Mouse (Mus musculus): ENCODE measurements around the gene Mfap3. TPM values are rescaled to one million over a fixed set of nuclear protein-coding genes. Genes with fewer than 3 reads are reported as not detected.
A peak's percentile ranks its signal among the peaks of the same experiment; 100 is the strongest.
"Not testable (repeated sequence)": the region's sequence is repeated elsewhere in the genome, so short reads cannot be mapped to it uniquely, and the experiment has no call there.

The Mfap3 gene
- polyA plus RNA-seq, 1 experiment from 2014 or later = 41.3 TPM

DNA sequence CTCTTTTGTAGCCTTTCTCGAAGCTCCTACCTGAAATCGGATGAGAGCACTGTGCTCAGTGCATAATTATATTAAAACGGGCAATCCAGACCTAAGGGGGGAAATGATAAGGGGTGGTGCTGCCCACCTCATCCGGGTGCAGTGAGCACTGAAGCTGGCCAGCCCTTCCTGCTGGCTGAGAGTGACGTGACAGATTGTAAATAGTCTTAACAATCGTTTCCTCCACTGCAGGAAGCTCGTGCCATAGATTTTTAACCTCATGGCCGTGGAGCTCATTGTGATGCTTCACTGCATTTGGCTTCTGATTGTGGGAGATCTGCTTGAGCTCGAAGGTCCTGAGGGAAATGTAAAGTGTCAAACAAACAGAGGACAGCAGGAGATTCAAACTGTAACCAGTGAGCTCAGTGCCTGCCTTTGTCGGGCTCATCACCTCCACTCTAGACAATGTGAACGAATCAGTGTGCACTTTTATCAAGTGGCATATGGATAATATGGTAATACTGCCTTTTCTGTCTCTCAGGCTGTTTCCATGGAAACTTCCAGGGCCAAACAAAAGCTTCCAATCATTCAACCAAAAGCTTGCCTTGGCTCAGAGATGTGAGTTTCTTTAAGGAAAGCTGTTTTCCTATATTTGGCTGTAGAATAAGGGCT lies 13.0 kb downstream of the Mfap3 start:
- Histone ChIP-seq H3K4me2 (no peak overlapping the region), H3K36me3 (peaks cover 50% of the 10 kb centered on the region), H3K27ac (0 out of 2 replicates have a peak overlapping the region, but pooled peaks have one; percentile 17), H3K27me3 (no peaks in the 10 kb centered on the region), H3K9me3 (no peaks in the 10 kb centered on the region), H3K4me1 (no peaks in the 10 kb centered on the region), H3K4me3 (no peak overlapping the region), H3K9ac (no peak overlapping the region)
- WGBS = 74% methylated on average over 11 of the region's 11 CpGs
- ATAC-seq (ENCODE audit: insufficient number of reproducible peaks, low FRiP score, low TSS enrichment, low read depth) = no peak

DNA sequence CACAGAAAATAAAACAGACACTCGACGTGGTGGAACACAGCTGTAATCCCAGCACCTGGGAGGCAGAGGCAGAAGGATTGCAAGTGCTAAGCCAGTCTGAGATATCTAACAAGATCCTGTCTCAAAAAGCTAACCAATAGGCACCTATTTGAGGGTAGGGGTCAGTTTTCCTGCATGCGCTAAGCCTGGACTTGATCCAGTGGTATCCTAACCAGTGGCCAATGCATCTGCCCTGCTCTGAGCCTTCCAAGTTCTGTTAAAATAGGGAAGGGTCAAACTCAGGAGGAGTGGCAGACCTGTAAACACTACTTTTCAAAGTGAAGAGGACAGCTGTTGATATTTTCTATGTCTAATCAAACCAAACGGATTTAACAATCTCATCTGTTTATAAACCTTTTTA lies 13.8 kb downstream of the Mfap3 start:
- Histone ChIP-seq H3K9ac (no peak overlapping the region), H3K4me3 (no peak overlapping the region), H3K27ac (no peak overlapping the region), H3K4me1 (no peaks in the 10 kb centered on the region), H3K4me2 (no peak overlapping the region), H3K27me3 (no peaks in the 10 kb centered on the region), H3K36me3 (peaks cover 50% of the 10 kb centered on the region), H3K9me3 (no peaks in the 10 kb centered on the region)
- 87% methylated on average over 4 of the region's 4 CpGs for WGBS
- no peak for ATAC-seq (ENCODE audit: insufficient number of reproducible peaks, low FRiP score, low TSS enrichment, low read depth)

DNA sequence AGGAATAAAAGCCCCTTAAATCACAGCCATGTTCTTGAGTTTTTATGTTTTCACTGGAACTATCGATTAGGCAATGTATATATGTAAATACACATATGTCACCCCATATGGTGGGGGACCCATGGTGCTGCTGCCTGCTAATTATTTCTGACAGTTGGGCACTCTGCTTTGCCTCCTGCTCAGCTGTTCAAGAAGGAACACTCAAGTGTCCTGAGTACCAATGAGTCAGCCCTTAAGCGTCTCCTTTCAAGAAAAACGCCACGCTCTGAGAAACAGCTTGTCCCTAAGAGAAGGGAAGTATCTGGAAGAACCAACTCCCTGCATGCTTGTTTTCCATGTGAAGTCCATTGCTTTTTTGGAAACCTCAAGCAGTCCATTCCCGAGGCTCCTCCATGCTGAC lies 17.4 kb downstream of the Mfap3 start:
- no peak overlapping the region for H3K27ac ChIP-seq
- no peaks in the 10 kb centered on the region for H3K4me1 ChIP-seq
- peaks cover 20% of the 10 kb centered on the region for H3K36me3 ChIP-seq
- no peaks in the 10 kb centered on the region for H3K9me3 ChIP-seq
- H3K9ac ChIP-seq = no peak overlapping the region
- no peak overlapping the region for H3K4me3 ChIP-seq
- WGBS = 89% methylated on average over 5 of the region's 5 CpGs
- H3K4me2 ChIP-seq = no peak overlapping the region
- no peaks in the 10 kb centered on the region for H3K27me3 ChIP-seq
- no peak for ATAC-seq (ENCODE audit: insufficient number of reproducible peaks, low FRiP score, low TSS enrichment, low read depth)

DNA sequence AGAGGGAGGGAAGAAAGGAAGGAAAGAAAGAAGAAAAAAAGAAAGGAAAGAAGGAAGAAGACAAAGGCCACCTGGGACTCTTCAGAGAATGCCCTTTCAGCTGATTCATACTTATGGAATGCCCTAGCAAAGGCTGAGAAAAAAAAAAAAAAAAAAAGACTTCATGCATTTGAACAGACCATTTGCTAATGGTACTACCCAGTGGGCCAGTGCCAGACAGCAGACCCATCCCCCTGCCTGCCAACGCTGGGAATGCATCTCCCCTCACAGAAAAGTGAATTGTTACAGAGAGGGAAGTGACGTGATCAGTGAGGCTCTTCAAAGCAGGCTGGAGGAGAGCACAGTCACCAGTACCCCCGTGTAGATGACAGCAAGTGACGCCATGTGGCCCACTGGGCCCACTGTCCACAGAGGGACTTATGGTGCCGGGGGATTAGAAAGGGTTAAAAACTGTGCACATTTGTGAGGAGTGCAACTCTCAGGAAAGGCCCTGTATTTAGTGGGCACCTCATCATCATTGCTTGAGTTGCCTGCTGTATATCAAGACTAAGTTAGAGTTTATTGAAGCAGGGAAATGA lies 21.5 kb downstream of the Mfap3 start:
- no peak overlapping the region for H3K27ac ChIP-seq
- no peaks in the 10 kb centered on the region for H3K36me3 ChIP-seq
- ATAC-seq (ENCODE audit: insufficient number of reproducible peaks, low FRiP score, low TSS enrichment, low read depth) = no peak
- no peaks in the 10 kb centered on the region for H3K4me1 ChIP-seq
- 80% methylated on average over 5 of the region's 5 CpGs for whole genome bisulfite sequencing
- H3K4me2 ChIP-seq = no peak overlapping the region
- H3K4me3 ChIP-seq = no peak overlapping the region
- H3K27me3 ChIP-seq = no peaks in the 10 kb centered on the region
- no peak overlapping the region for H3K9ac ChIP-seq
- no peaks in the 10 kb centered on the region for H3K9me3 ChIP-seq

DNA sequence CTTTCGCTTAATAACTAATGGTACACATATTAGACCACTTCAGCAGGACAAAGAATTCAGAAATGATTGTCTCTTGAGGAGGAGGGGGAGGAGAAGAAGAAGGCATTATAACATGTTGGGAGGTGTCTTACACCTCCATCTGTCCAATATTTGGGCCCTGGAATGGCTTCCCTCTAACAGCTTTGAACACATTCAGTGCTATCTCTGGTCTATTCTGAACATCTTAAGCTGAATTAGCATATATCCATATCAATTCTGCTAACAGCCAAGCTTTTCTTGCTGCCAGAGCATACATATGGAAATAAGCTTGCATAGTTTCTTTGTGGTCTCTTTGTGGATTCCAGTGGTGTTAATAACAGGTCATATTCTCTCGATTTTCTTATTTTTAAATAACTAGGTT lies 22.2 kb downstream of the Mfap3 start:
- Histone ChIP-seq H3K9ac (no peak overlapping the region), H3K27me3 (no peaks in the 10 kb centered on the region), H3K27ac (no peak overlapping the region), H3K4me3 (no peak overlapping the region), H3K36me3 (no peaks in the 10 kb centered on the region), H3K4me2 (no peak overlapping the region), H3K9me3 (no peaks in the 10 kb centered on the region), H3K4me1 (no peaks in the 10 kb centered on the region)
- WGBS = 75% methylated on average over 2 of the region's 2 CpGs
- no peak for ATAC-seq (ENCODE audit: insufficient number of reproducible peaks, low FRiP score, low TSS enrichment, low read depth)

DNA sequence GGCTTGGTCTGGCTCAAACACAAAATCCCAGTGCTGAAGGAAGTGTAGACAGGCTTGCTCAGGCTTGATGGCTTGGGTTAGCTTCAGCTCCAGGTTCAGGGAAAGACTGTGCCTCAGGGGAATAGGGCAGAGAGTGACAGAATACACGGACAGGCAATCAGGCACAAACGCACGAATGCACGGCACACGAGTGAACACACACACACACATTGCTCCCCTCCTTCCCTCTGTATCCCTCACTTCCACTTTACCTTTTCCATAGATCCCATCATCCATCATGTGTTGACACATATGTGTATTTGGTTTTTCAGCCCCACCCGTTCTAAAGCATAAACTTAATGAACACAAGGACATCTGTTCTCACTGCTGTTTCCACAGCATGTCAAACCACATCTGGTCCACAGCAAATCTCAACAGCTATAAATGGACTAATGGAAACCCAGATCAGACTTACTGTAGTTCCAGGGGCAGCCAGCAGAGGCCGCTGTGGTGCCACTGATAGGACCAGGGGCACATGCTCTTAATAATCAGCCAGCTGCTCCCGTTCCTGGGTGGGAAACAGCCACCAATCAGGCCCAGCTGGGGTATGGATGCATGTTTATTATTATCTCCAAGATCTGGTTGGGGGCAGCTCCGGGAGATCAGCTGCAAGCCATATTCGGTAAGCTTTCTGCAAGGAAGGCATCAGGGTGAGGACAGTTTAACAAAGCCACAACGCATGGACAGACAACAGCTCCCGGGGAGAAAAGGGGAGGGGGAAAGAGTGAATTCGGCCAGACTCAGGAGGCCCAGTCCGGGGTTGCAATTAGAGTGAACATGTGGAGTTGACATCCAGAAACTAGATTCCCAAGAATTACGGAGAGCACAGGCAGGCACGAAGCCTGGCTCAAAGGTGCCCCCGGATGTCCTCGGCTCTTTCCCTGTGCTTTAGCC lies 30.4 kb downstream of the Mfap3 start:
- no peaks in the 10 kb centered on the region for H3K9me3 ChIP-seq
- H3K36me3 ChIP-seq = no peaks in the 10 kb centered on the region
- H3K27ac ChIP-seq = no peak overlapping the region
- ATAC-seq (ENCODE audit: insufficient number of reproducible peaks, low FRiP score, low TSS enrichment, low read depth) = peak; percentile 56; the same call in 1 of the 2 replicates
- peaks cover 11% of the 10 kb centered on the region for H3K4me1 ChIP-seq
- no peaks in the 10 kb centered on the region for H3K27me3 ChIP-seq
- H3K4me3 ChIP-seq = peak overlapping the region; percentile 6; the same call in 1 of the 2 replicates
- peak overlapping the region; percentile 42 for H3K4me2 ChIP-seq
- H3K9ac ChIP-seq = no peak overlapping the region
- WGBS = 20% methylated on average over 18 of the region's 18 CpGs

DNA sequence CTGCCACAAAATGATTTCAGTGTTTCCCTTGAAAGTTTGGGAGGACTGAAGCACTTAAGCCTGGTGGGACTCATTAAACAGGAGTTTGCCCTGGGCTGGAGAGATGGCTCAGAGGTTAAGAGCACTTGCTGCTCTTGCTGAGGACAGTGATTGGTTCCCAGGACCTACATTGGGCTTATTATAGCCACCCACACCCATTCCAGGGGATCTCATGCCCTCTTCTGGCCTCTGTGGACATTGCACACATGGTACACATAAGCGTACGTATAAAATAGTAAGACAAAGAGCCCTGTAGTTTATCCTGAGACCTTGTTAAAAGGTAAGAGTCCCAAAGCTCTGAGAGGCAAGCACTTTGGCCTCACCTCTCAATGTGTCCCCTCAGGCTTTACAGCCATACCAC lies 31.8 kb downstream of the Mfap3 start:
- Histone ChIP-seq H3K27ac (no peak overlapping the region), H3K4me3 (no peak overlapping the region), H3K4me1 (peaks cover 11% of the 10 kb centered on the region), H3K9ac (no peak overlapping the region), H3K4me2 (no peak overlapping the region), H3K36me3 (no peaks in the 10 kb centered on the region), H3K27me3 (no peaks in the 10 kb centered on the region), H3K9me3 (no peaks in the 10 kb centered on the region)
- ATAC-seq (ENCODE audit: insufficient number of reproducible peaks, low FRiP score, low TSS enrichment, low read depth) = no peak
- 87% methylated on average over 2 of the region's 2 CpGs for WGBS

DNA sequence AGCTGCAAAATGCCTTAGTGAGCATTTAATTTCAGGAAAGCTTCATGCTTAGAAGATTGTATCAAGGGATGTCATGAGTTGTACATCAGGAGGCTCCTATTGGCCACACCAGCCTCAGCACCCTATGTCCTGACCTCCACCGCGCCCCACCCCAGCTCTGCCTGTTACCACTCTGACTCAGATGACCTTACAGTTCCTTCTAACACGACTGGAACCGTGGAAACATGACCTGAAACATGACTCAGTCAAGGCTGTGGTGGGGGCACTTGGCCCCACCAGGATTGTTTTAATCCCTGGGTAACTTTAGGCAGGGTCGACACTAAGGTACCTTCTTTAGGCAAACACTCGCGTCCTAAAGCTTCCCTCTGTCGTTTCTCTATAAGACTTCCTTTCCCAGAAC lies 32.6 kb downstream of the Mfap3 start:
- H3K4me1 ChIP-seq = peaks cover 11% of the 10 kb centered on the region
- H3K9ac ChIP-seq = no peak overlapping the region
- no peak overlapping the region for H3K4me2 ChIP-seq
- H3K27me3 ChIP-seq = no peaks in the 10 kb centered on the region
- no peak overlapping the region for H3K27ac ChIP-seq
- no peak for ATAC-seq (ENCODE audit: insufficient number of reproducible peaks, low FRiP score, low TSS enrichment, low read depth)
- no peaks in the 10 kb centered on the region for H3K36me3 ChIP-seq
- WGBS = 86% methylated on average over 8 of the region's 8 CpGs
- no peak overlapping the region for H3K4me3 ChIP-seq
- H3K9me3 ChIP-seq = no peaks in the 10 kb centered on the region

DNA sequence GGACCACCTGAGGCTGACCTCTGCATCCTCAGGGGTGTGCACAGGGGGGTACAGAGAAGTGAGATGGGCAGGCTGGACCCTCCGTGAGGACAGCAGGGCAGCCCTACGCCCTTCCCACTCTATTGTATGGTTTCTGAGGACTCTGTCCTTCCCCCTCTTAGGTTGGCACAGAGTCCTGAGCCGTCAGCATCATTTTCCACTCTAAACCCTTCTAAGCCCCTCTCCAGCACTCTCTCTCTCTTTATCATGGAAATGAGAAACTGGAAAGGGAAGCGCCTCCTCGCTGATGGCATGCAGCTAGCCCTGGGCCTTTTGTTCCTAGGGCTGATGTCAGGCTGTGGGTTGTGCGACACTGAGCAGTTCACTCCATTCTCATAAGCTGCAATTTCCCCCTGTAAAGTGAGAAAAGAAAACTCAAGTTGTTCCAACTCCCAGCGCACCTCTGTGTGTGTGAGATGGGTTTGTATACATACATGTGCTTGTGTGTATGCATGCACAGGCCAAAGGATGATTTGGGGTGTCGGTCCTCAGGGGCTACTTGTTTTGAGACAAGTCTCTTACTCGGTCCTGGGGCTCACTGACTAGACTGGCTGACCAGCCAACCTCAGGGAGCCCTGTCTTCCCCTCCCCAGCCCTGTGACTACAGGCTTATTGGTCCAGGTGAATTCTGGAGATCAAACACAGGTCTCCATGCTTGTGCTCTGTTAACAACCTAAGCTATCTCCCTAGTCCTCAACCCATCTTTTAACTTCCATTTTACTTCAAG lies 34.7 kb downstream of the Mfap3 start:
- no peaks in the 10 kb centered on the region for H3K9me3 ChIP-seq
- no peak overlapping the region for H3K4me2 ChIP-seq
- H3K27me3 ChIP-seq = no peaks in the 10 kb centered on the region
- ATAC-seq (ENCODE audit: insufficient number of reproducible peaks, low FRiP score, low TSS enrichment, low read depth) = no peak
- no peaks in the 10 kb centered on the region for H3K36me3 ChIP-seq
- H3K27ac ChIP-seq = no peak overlapping the region
- H3K9ac ChIP-seq = no peak overlapping the region
- WGBS = 64% methylated on average over 9 of the region's 9 CpGs
- H3K4me3 ChIP-seq = no peak overlapping the region
- peaks cover 11% of the 10 kb centered on the region for H3K4me1 ChIP-seq

DNA sequence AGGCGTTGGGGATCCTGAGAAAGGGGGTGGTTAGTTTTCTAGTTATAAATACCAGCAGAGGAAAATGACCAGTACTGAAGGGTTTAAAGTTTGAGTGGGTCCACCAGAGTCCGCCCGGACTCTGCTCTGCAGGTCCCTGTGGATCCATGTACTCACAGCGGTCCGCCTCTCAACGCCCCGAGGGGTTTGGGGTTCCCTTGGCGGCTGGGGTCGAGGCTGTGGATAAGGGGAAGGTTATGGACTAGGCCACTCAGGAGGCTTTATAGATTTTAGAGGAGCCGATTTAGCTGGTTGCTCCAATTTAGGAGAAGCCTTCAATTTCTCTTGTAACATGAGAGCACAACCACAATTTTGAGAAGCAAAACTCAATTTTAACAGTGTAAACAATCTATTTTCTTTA lies 39.5 kb downstream of the Mfap3 start:
- H3K4me1 ChIP-seq; H3K27ac ChIP-seq; H3K36me3 ChIP-seq; H3K9ac ChIP-seq; H3K4me2 ChIP-seq; H3K4me3 ChIP-seq; H3K27me3 ChIP-seq; H3K9me3 ChIP-seq; ATAC-seq (ENCODE audit: insufficient number of reproducible peaks, low FRiP score, low TSS enrichment, low read depth): not testable (repeated sequence)
- 74% methylated on average over 9 of the region's 10 CpGs for WGBS

DNA sequence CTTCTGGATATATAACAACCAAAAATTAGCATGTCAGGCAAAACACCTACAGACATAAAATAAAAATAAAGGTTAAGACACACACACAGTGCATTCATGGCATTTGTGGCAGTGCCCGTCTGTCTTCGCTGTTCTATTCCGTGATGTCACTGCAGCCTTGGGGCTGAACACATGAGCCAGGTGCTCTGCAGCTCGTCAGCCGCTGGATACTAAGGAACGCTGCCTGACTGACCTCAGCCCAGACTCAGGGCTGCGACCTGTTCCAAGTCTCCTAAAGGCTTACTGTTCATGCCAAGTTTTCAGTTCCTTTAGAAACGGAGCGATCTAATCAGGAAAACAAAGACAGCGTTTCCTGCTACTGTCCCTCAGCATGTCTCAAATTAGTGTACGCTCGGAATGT lies 46.1 kb downstream of the Mfap3 start:
- no peak overlapping the region for H3K4me3 ChIP-seq
- H3K4me1 ChIP-seq = peaks cover 7% of the 10 kb centered on the region; the same call in 1 of the 2 replicates
- no peaks in the 10 kb centered on the region for H3K27me3 ChIP-seq
- H3K4me2 ChIP-seq = no peak overlapping the region
- no peaks in the 10 kb centered on the region for H3K36me3 ChIP-seq
- no peaks in the 10 kb centered on the region for H3K9me3 ChIP-seq
- H3K9ac ChIP-seq = no peak overlapping the region
- no peak for ATAC-seq (ENCODE audit: insufficient number of reproducible peaks, low FRiP score, low TSS enrichment, low read depth)
- H3K27ac ChIP-seq = no peak overlapping the region
- 40% methylated on average over 12 of the region's 12 CpGs for WGBS

Measured in limb, embryonic 15.5 days (tissue).